Mouse (Mus musculus): ENCODE data around the gene Ltbp4. TPM values are rescaled to one million over a fixed set of nuclear protein-coding genes. Genes with fewer than 3 reads are reported as not detected.

The Ltbp4 gene
- total and polyA plus RNA-seq, 2 experiments from 2014 or later: 13.6 to 44.3 TPM

DNA sequence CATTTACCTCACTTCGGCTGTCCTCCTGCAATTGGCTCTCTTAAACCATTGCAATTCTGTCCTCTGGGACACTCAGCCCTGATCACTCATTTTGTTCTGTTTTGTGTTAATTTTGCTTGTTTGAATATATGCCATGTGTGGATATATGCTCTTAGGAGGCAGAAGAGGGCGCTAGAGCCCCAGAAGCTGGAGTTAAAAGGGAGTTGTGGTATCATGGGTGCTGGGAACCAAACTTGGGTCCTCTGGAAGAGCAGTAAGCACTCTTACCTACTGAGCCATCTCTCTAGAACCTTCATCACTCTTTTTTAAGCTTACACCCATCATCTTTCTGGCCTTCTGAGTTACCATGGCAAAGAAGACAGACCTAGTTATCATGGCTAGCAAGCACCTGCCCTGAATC, 21.7 kb upstream of the Ltbp4 start:
- H3K4me3 ChIP-seq (ENCODE audit: low read depth, low read length): no peak overlapping the region
- H3K27me3 ChIP-seq (ENCODE audit: insufficient read depth, low read length): peaks cover 16% of the 10 kb centered on the region
- peaks cover 3% of the 10 kb centered on the region; the same call in 1 of the 2 replicates for H3K36me3 ChIP-seq (ENCODE audit: insufficient read depth, low read length)
- no peak for DNase-seq (ENCODE audit: low spot score)
- no peaks in the 10 kb centered on the region for H3K9me3 ChIP-seq (ENCODE audit: low read length)
- TF ChIP-seq CTCF (IDR thresholded peaks at IDR 0.05): 0 out of 2 replicates have a peak, but pooled peaks have one; percentile 19
- ATAC-seq (ENCODE audit: low FRiP score): no peak
- H3K4me1 ChIP-seq (ENCODE audit: insufficient read depth, low read length): peaks cover 4% of the 10 kb centered on the region; the same call in 1 of the 2 replicates
- H3K27ac ChIP-seq (ENCODE audit: low read depth, low read length): no peak overlapping the region
- WGBS: 74% methylated on average over 2 of the region's 2 CpGs
- H3K9ac ChIP-seq (replicated peaks; ENCODE audit: low read length, poor library complexity, severe bottlenecking): no peak overlapping the region
- H3K4me2 ChIP-seq (ENCODE audit: low read depth, low read length, poor library complexity, severe bottlenecking): no peak overlapping the region

DNA sequence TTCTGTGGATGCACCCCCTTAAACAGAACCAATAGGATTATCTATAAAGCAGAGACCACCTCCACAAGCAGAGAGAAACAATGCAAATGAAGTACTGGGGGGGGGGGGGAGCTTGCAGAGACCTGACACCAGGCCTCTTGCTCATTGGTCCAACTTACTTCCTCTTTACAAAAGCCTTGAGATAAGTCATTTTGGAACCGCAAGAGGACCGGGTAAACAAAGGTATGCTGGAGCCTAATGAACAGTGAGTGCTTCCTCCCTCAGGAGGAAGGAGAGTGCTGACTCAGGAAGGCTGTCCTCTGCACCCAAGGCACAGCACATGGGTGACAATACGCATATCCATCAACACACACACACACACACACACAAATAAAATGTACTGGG, 20.1 kb upstream of the Ltbp4 start:
- Histone ChIP-seq H3K27ac (ENCODE audit: low read depth, low read length) (no peak overlapping the region), H3K4me3 (ENCODE audit: low read depth, low read length) (no peak overlapping the region), H3K27me3 (ENCODE audit: insufficient read depth, low read length) (peaks cover 8% of the 10 kb centered on the region; the same call in 1 of the 2 replicates), H3K9me3 (ENCODE audit: low read length) (no peaks in the 10 kb centered on the region), H3K9ac (replicated peaks; ENCODE audit: low read length, poor library complexity, severe bottlenecking) (no peak overlapping the region), H3K4me2 (ENCODE audit: low read depth, low read length, poor library complexity, severe bottlenecking) (no peak overlapping the region), H3K4me1 (ENCODE audit: insufficient read depth, low read length) (peaks cover 4% of the 10 kb centered on the region; the same call in 1 of the 2 replicates), H3K36me3 (ENCODE audit: insufficient read depth, low read length) (peaks cover 3% of the 10 kb centered on the region; the same call in 1 of the 2 replicates)
- 25% methylated on average over 3 of the region's 3 CpGs for WGBS
- DNase-seq (ENCODE audit: low spot score): no peak
- ATAC-seq (ENCODE audit: low FRiP score): no peak
- TF ChIP-seq CTCF (IDR thresholded peaks at IDR 0.05): no peak

DNA sequence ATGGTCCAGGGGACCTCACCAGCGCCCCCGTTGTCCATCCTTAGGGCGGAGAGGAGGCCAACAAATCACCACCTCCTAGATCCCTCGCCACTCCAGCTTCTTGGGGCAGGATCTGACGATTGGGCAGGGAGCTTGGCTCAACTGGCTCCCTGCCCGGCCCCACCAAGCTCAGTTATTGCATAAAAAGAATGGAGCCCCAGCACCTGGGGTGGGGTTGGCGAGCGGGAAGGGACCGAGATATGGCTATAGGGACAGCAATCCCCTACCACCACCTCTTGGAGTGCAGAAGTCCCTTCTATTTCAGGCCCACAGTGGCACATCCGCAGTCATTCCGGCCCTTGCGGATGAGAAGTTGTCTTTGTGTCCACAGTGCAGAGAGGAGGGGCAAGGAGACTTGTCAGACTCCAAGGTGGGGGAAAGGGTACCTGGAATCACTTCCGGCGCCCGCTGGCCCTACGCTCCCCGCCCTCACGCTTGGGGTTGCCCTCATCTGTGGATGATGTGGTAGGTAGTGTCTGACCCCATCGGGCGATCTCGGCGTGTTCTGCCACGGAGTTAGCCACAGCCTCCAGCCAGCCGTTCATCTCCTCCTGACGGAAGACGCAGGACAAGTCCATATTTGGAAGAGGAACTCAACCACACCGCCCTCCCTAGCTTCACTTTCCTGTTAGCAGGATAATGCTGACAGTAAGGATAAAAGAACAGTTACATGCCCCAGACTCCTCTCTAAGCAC, 19.5 kb upstream of the Ltbp4 start, which contains the start of gene Gm20479:
Gene Gm20479 (minus strand): TSS at position 559 of the 734 bp plus-strand sequence.
- H3K4me2 ChIP-seq (ENCODE audit: low read depth, low read length, poor library complexity, severe bottlenecking): peak within 1 kb of the TSS; percentile 74
- ATAC-seq (ENCODE audit: low FRiP score): no peak
- H3K4me3 ChIP-seq (ENCODE audit: low read depth, low read length): peak within 1 kb of the TSS; percentile 58
- H3K36me3 ChIP-seq (ENCODE audit: insufficient read depth, low read length): peaks cover 3% of the 10 kb centered on the region
- H3K27ac ChIP-seq (ENCODE audit: low read depth, low read length): no peak within 1 kb of the TSS
- TF ChIP-seq CTCF (IDR thresholded peaks at IDR 0.05): no peak
- 12% methylated on average over 27 of the region's 27 CpGs for WGBS
- no peak within 1 kb of the TSS for H3K9ac ChIP-seq (replicated peaks; ENCODE audit: low read length, poor library complexity, severe bottlenecking)
- H3K9me3 ChIP-seq (ENCODE audit: low read length): no peaks in the 10 kb centered on the region
- H3K27me3 ChIP-seq (ENCODE audit: insufficient read depth, low read length): peaks cover 8% of the 10 kb centered on the region; the same call in 1 of the 2 replicates
- no peak for DNase-seq (ENCODE audit: low spot score)
- peaks cover 4% of the 10 kb centered on the region; the same call in 1 of the 2 replicates for H3K4me1 ChIP-seq (ENCODE audit: insufficient read depth, low read length)

DNA sequence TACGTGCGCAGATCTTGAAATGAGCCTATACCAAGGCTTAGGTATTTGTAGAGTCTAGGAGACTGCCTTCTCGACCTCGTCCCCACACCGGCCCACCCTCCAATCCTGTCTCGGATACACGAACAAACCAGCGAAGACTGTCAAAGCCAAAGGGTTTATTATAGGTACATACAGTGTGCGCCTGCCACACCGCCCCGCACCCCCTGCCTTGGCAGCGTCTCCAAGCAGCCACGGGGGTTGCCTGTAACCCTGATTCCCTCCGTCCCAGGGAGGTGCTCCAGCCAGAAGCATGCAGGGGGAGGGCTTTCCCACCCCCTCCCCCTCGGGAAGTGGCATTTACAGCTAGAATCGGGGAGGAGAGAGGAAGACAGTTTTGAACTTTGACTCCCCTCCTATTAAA, 18.8 kb upstream of the Ltbp4 start:
- Histone ChIP-seq H3K36me3 (ENCODE audit: insufficient read depth, low read length) (peaks cover 3% of the 10 kb centered on the region), H3K27ac (ENCODE audit: low read depth, low read length) (no peak overlapping the region), H3K9me3 (ENCODE audit: low read length) (no peaks in the 10 kb centered on the region), H3K4me2 (ENCODE audit: low read depth, low read length, poor library complexity, severe bottlenecking) (peak overlapping the region; percentile 74), H3K4me1 (ENCODE audit: insufficient read depth, low read length) (peaks cover 4% of the 10 kb centered on the region; the same call in 1 of the 2 replicates), H3K9ac (replicated peaks; ENCODE audit: low read length, poor library complexity, severe bottlenecking) (no peak overlapping the region), H3K4me3 (ENCODE audit: low read depth, low read length) (peak overlapping the region; percentile 58), H3K27me3 (ENCODE audit: insufficient read depth, low read length) (peaks cover 8% of the 10 kb centered on the region; the same call in 1 of the 2 replicates)
- ATAC-seq (ENCODE audit: low FRiP score): peak; percentile 18
- no peak for TF ChIP-seq CTCF (IDR thresholded peaks at IDR 0.05)
- DNase-seq (ENCODE audit: low spot score): no peak
- 2% methylated on average over 16 of the region's 16 CpGs for WGBS

DNA sequence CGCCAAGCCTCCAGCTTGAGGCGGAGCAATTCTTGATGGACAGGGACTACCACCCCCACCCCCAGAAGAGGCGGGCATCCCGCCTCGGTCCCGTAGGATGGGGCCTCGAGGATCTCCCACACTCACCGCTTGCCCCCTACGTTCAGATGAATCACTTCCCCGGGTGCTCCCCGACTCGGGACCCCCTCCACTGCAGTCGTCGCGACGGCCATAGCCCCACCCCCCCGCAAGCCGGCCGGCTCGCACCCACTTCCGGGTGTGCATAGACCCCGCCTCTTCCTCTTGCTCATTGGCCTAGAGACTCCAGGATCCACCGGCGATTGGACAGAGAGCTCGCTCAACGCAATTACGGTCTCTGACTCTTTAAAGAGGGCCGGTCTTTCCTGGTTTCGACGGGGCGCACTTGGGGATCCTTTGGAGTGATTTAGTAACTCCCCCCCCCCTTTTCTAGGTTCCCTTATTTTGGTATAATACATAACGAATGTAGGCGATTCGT, 18.3 kb upstream of the Ltbp4 start, which contains the start of gene Shkbp1:
Gene Shkbp1 (minus strand): TSS at position 275 of the 496 bp plus-strand sequence.
- no peaks in the 10 kb centered on the region for H3K9me3 ChIP-seq (ENCODE audit: low read length)
- WGBS: under 1% methylated on average over 34 of the region's 34 CpGs
- peak; percentile 92 for ATAC-seq (ENCODE audit: low FRiP score)
- peak within 1 kb of the TSS; percentile 43; the same call in 1 of the 2 replicates for H3K27ac ChIP-seq (ENCODE audit: low read depth, low read length)
- H3K27me3 ChIP-seq (ENCODE audit: insufficient read depth, low read length): peaks cover 8% of the 10 kb centered on the region; the same call in 1 of the 2 replicates
- DNase-seq (ENCODE audit: low spot score): peak; percentile 93
- H3K4me2 ChIP-seq (ENCODE audit: low read depth, low read length, poor library complexity, severe bottlenecking): peak within 1 kb of the TSS; percentile 74
- H3K36me3 ChIP-seq (ENCODE audit: insufficient read depth, low read length): peaks cover 3% of the 10 kb centered on the region
- H3K9ac ChIP-seq (replicated peaks; ENCODE audit: low read length, poor library complexity, severe bottlenecking): peak within 1 kb of the TSS; percentile 70
- peak within 1 kb of the TSS; percentile 58 for H3K4me3 ChIP-seq (ENCODE audit: low read depth, low read length)
- no peak for TF ChIP-seq CTCF (IDR thresholded peaks at IDR 0.05)
- H3K4me1 ChIP-seq (ENCODE audit: insufficient read depth, low read length): peaks cover 4% of the 10 kb centered on the region; the same call in 1 of the 2 replicates

DNA sequence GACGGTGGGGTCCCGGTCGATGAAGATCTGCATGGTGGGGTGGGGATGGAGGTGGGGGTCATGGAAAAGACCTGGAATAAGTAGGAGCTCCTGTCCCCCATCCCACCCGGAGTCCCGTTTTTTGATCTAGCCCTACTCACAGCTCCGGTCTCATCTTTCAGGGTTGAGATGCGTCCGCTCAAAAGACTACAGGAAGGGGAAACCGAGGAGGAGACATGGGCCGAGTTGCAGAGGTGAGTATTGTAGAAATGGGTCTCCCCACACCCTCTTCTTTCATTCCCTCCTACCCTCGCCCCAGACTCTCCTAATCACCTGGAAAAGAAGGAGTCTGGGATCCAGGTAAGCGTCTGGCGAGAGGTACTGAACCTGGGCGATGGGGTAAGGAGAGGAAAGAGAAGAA, 17.8 kb upstream of the Ltbp4 start:
- peaks cover 8% of the 10 kb centered on the region; the same call in 1 of the 2 replicates for H3K27me3 ChIP-seq (ENCODE audit: insufficient read depth, low read length)
- peaks cover 4% of the 10 kb centered on the region; the same call in 1 of the 2 replicates for H3K4me1 ChIP-seq (ENCODE audit: insufficient read depth, low read length)
- DNase-seq (ENCODE audit: low spot score) (no peak), ATAC-seq (ENCODE audit: low FRiP score) (no peak)
- H3K4me3 ChIP-seq (ENCODE audit: low read depth, low read length): peak overlapping the region; percentile 58
- peak overlapping the region; percentile 43; the same call in 1 of the 2 replicates for H3K27ac ChIP-seq (ENCODE audit: low read depth, low read length)
- peaks cover 9% of the 10 kb centered on the region for H3K36me3 ChIP-seq (ENCODE audit: insufficient read depth, low read length)
- 9% methylated on average over 14 of the region's 14 CpGs for WGBS
- H3K9me3 ChIP-seq (ENCODE audit: low read length): no peaks in the 10 kb centered on the region
- TF ChIP-seq CTCF (IDR thresholded peaks at IDR 0.05): no peak
- peak overlapping the region; percentile 70 for H3K9ac ChIP-seq (replicated peaks; ENCODE audit: low read length, poor library complexity, severe bottlenecking)
- peak overlapping the region; percentile 74 for H3K4me2 ChIP-seq (ENCODE audit: low read depth, low read length, poor library complexity, severe bottlenecking)

Measured in midbrain, postnatal 0 days (tissue).